Mouse (Mus musculus) cerebellum, adult 11 months (tissue): Measurements from ENCODE around the gene Uhrf1.

Experiments
- DNase-seq: peaks from one replicate; pipeline ENCODE4 v3.0.0; 2022

Gene Uhrf1

GRCm38 (mm10) chr17:56303847-56304586 lies 896 bp downstream of the Uhrf1 start:
- DNase-seq = peak; percentile 89

- DNase-seq = no peak
Observed at GRCm38 (mm10) chr17:56304718-56305117, 1.6 kb downstream of the Uhrf1 start.

GRCm38 (mm10) chr17:56305156-56305555 lies 2.0 kb downstream of the Uhrf1 start:
- no peak for DNase-seq

GRCm38 (mm10) chr17:56305826-56306225 lies 2.7 kb downstream of the Uhrf1 start:
- no peak for DNase-seq

- DNase-seq = no peak
Observed at GRCm38 (mm10) chr17:56308088-56308487, 5.0 kb downstream of the Uhrf1 start.

- no peak for DNase-seq
Observed at GRCm38 (mm10) chr17:56309191-56309945, 6.2 kb downstream of the Uhrf1 start.

GRCm38 (mm10) chr17:56324419-56324818 lies 21.3 kb downstream of the Uhrf1 start:
- DNase-seq = no peak

GRCm38 (mm10) chr17:56325450-56326152 lies 22.5 kb downstream of the Uhrf1 start, which contains the start of gene Kdm4b:
TSS of gene Kdm4b (plus strand) at chr17:56326062.
- peak; percentile 99 for DNase-seq

- no peak for DNase-seq
Observed at GRCm38 (mm10) chr17:56326153-56327147, 23.3 kb downstream of the Uhrf1 start.

GRCm38 (mm10) chr17:56329267-56329666 lies 26.1 kb downstream of the Uhrf1 start:
- no peak for DNase-seq

GRCm38 (mm10) chr17:56330345-56330744 lies 27.2 kb downstream of the Uhrf1 start:
- no peak for DNase-seq

GRCm38 (mm10) chr17:56331256-56331655 lies 28.1 kb downstream of the Uhrf1 start:
- DNase-seq = no peak

- DNase-seq = no peak
Observed at GRCm38 (mm10) chr17:56332987-56333386, 29.9 kb downstream of the Uhrf1 start.

GRCm38 (mm10) chr17:56337190-56337589 lies 34.1 kb downstream of the Uhrf1 start:
- peak; percentile 63 for DNase-seq

- DNase-seq = no peak
Observed at GRCm38 (mm10) chr17:56337791-56338190, 34.7 kb downstream of the Uhrf1 start.

GRCm38 (mm10) chr17:56338909-56339308 lies 35.8 kb downstream of the Uhrf1 start:
- no peak for DNase-seq

- peak; percentile 64 for DNase-seq
Observed at GRCm38 (mm10) chr17:56340717-56341116, 37.6 kb downstream of the Uhrf1 start.

- no peak for DNase-seq
Observed at GRCm38 (mm10) chr17:56343466-56343865, 40.3 kb downstream of the Uhrf1 start.

- no peak for DNase-seq
Observed at GRCm38 (mm10) chr17:56345364-56345763, 42.2 kb downstream of the Uhrf1 start.

GRCm38 (mm10) chr17:56348128-56348527 lies 45.0 kb downstream of the Uhrf1 start:
- DNase-seq = no peak

GRCm38 (mm10) chr17:56348586-56348985 lies 45.5 kb downstream of the Uhrf1 start:
- DNase-seq = no peak

GRCm38 (mm10) chr17:56350694-56351093 lies 47.6 kb downstream of the Uhrf1 start:
- DNase-seq = peak; percentile 81
